Mouse (Mus musculus): Measurements from ENCODE around the gene Ces2g. TPM values are rescaled to one million over a fixed set of nuclear protein-coding genes. Genes with fewer than 3 reads are reported as not detected.

The Ces2g gene
- polyA plus RNA-seq, 1 experiment from 2014 or later, result not detected

DNA sequence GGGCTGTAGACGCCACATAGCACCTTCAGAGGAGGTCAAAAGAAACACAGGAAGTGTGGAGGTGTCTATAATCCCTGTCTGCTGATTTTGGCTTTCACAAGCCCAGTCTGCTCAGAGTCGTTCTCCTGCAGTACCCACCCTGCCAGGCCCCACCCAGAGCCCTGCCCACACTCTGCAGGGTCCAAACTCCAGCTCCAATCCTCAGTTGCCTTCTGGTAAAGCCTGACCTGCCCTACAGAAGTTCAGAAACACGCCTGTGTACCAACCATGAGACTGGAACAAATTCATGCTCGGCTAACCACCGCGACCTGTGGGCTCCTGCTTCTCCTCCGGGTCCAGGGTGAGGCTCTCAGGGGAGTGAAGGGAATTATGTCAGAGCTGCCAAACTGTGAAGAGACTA is 39.1 kb downstream of the Ces2g start, which contains the start of gene Ces2h:
Gene Ces2h, plus strand, starts transcription at position 268 of the 400 bp plus-strand sequence.
- H3K4me2 ChIP-seq (replicated peaks), result no peak within 1 kb of the TSS
- H3K4me1 ChIP-seq, result no peaks in the 10 kb centered on the region
- no peak for ATAC-seq (ENCODE audit: low FRiP score, low read depth)
- H3K4me3 ChIP-seq, result no peak within 1 kb of the TSS
- no peaks in the 10 kb centered on the region for H3K9me3 ChIP-seq
- no peak within 1 kb of the TSS for H3K9ac ChIP-seq (replicated peaks)
- 85% methylated on average over 7 of the region's 7 CpGs for WGBS
- no peak within 1 kb of the TSS for H3K27ac ChIP-seq (replicated peaks)
- no peaks in the 10 kb centered on the region for H3K36me3 ChIP-seq
- no peaks in the 10 kb centered on the region for H3K27me3 ChIP-seq

DNA sequence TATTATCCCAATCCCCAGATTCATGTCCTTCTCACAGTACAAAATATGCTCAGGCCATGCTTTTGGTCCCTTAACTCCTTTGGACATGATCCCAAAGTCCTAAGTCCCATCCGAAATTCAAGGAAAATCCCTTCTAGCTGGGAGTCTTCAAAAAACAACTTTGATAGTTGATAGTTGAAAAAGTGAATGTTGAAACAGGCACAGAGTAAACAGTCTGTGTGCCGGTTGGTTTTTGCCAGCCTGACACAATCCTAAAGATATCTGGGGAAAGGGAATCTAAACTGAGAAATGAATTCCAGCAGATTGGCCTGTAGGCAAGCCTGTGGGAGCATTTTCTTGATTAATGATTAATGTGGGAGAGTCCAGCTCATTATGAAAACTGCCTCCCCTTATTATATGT is 48.5 kb downstream of the Ces2g start:
- Histone ChIP-seq H3K4me1 (no peaks in the 10 kb centered on the region), H3K27me3 (no peaks in the 10 kb centered on the region), H3K27ac (replicated peaks) (no peak overlapping the region), H3K36me3 (no peaks in the 10 kb centered on the region), H3K4me2 (replicated peaks) (no peak overlapping the region), H3K9me3 (no peaks in the 10 kb centered on the region), H3K4me3 (no peak overlapping the region), H3K9ac (replicated peaks) (no peak overlapping the region)
- ATAC-seq (ENCODE audit: low FRiP score, low read depth), result no peak
- 85% methylated on average over 2 of the region's 2 CpGs for WGBS

DNA sequence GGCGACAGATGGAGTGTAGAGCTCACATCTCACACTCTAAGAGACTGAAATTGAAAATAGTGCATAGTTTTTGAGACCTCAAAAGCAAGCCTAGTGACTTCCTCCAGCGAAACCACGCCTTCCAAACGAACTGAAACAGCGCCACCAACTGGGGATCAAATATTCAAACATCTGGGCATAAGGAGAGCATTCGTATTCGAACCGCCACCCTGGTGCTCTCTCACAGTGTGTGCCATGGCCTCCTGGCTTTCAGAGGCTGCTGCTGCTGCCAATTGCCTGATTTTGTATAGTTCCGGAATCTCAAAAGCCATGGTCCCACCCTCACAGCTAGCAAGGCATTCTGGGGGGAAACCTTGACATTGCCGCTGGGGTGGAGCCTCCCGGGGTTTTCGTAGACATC is 49.6 kb downstream of the Ces2g start:
- WGBS, result 78% methylated on average over 12 of the region's 12 CpGs
- Histone ChIP-seq H3K4me1 (no peaks in the 10 kb centered on the region), H3K4me3 (no peak overlapping the region), H3K9me3 (no peaks in the 10 kb centered on the region), H3K4me2 (replicated peaks) (no peak overlapping the region), H3K27ac (replicated peaks) (no peak overlapping the region), H3K27me3 (no peaks in the 10 kb centered on the region), H3K9ac (replicated peaks) (no peak overlapping the region), H3K36me3 (no peaks in the 10 kb centered on the region)
- ATAC-seq (ENCODE audit: low FRiP score, low read depth), result no peak

DNA sequence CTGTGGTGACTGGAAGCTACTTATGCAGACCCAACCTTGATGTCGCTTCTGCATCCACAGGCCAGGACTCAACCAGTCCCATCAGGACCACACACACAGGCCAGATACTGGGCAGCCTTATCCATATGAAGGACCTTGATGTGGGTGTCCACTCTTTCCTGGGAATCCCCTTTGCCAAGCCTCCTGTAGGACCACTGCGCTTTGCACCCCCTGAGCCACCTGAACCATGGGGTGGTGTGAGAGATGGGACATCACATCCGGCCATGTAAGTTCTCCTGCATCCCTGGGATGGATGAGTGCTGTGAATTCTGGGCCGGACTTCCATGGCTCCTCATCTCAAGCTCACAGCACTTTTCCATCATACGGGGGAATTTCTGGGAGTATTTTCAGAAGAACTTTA is 52.9 kb downstream of the Ces2g start:
- Histone ChIP-seq H3K27ac (replicated peaks) (no peak overlapping the region), H3K27me3 (no peaks in the 10 kb centered on the region), H3K4me2 (replicated peaks) (no peak overlapping the region), H3K4me3 (no peak overlapping the region), H3K9me3 (no peaks in the 10 kb centered on the region), H3K9ac (replicated peaks) (no peak overlapping the region), H3K36me3 (no peaks in the 10 kb centered on the region), H3K4me1 (no peaks in the 10 kb centered on the region)
- 92% methylated on average over 5 of the region's 5 CpGs for WGBS
- no peak for ATAC-seq (ENCODE audit: low FRiP score, low read depth)

Other genes starting within 250 kb of the Ces2g start
- not detected in 2 replicates for gene Ces2a, start 227.7 kb upstream of the Ces2g start, polyA plus RNA-seq (2016; fragmentation: Nextera tagmentation; extraction: Ambion mirVana)
- gene Ces2b, start 130.1 kb upstream of the Ces2g start, polyA plus RNA-seq (2016; fragmentation: Nextera tagmentation; extraction: Ambion mirVana), result 0.10 and 0.12 TPM in 2 replicates
- gene Ces2c, start 114.7 kb upstream of the Ces2g start, polyA plus RNA-seq (2016; fragmentation: Nextera tagmentation; extraction: Ambion mirVana), result not detected in 2 replicates
- not detected in 2 replicates for gene Ces2e, start 35.5 kb upstream of the Ces2g start, polyA plus RNA-seq (2016; fragmentation: Nextera tagmentation; extraction: Ambion mirVana)
- not detected in 2 replicates for gene Ces2f, start 14.4 kb upstream of the Ces2g start, polyA plus RNA-seq (2016; fragmentation: Nextera tagmentation; extraction: Ambion mirVana)
- not detected in 2 replicates for gene Ces2h, start 39.1 kb downstream of the Ces2g start, polyA plus RNA-seq (2016; fragmentation: Nextera tagmentation; extraction: Ambion mirVana)
- not detected in 2 replicates for gene Ces3a, start 86.9 kb downstream of the Ces2g start, polyA plus RNA-seq (2016; fragmentation: Nextera tagmentation; extraction: Ambion mirVana)
- not detected in 2 replicates for gene Ces3b, start 122.0 kb downstream of the Ces2g start, polyA plus RNA-seq (2016; fragmentation: Nextera tagmentation; extraction: Ambion mirVana)
- not detected in 2 replicates for gene Ces4a, start 170.1 kb downstream of the Ces2g start, polyA plus RNA-seq (2016; fragmentation: Nextera tagmentation; extraction: Ambion mirVana)
- 46.0 and 49.0 TPM in 2 replicates for gene Cbfb, start 209.0 kb downstream of the Ces2g start, polyA plus RNA-seq (2016; fragmentation: Nextera tagmentation; extraction: Ambion mirVana)

Data from midbrain, embryonic 12.5 days (tissue).